Comparison of ENCODE assay signal across 26 mouse cellular contexts in the genomic region with DNA sequence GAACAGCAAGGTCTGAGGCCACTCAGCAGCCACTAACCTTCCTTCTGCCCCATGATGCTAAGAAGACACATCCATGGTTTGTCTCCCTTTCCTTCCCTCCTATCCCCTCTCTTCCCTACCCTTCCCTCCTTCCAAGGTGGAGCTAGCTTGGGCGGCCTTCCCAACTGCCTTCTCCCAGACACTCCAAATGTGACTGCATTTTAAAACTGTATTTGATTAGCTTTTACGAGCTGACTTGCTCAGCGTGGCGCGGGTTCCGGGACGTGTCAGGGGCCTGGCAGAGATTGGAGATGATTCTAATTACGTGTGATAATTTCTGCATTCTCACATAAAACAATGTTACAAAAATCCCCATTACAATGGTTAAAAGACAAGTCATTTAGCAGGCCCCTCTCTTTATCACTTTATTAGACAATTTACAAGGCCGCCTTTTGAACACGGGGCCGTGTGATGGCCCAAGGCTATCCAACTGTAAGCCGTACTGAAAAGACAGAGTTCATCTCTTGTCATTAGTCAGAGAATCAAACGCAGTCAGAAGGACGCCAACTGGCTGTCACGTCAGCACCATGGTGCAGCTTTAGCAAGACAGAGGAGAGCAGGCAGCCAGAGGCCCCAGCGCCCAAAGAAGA.
DNase-seq lines count a peak whose midpoint lies in the region; ATAC-seq lines count a peak whose summit lies in the region.
"Had no signal": no experiment of that assay in that cellular context is flagged by ENCODE, and none has a peak within 500 bp of the region (broad histone marks: within the 10 kb centered on the region; RNA-seq: fewer than 3 reads in every experiment).

No protein-coding gene starts in this region.

- WGBS in forebrain, embryonic 16.5 days: 53% methylated on average over 16 of the region's 16 CpGs
- WGBS in forebrain, embryonic 13.5 days: 71% methylated on average over 16 of the region's 16 CpGs
- 67% methylated on average over 16 of the region's 16 CpGs for WGBS in midbrain, embryonic 14.5 days
- 92% methylated on average over 16 of the region's 16 CpGs for WGBS in midbrain, embryonic 10.5 days

- H3K4me2 ChIP-seq in forebrain, embryonic 16.5 days (ENCODE audit: low read length): no peak overlapping the region
- no peak overlapping the region for H3K4me2 ChIP-seq in forebrain, embryonic 13.5 days
- H3K4me2 ChIP-seq in midbrain, embryonic 14.5 days (ENCODE audit: low read length): no peak overlapping the region
- H3K4me2 ChIP-seq: embryonic facial prominence, embryonic 12.5 days; embryonic facial prominence, embryonic 15.5 days; heart, embryonic 13.5 days; hindbrain, embryonic 14.5 days had no signal

- peak; percentile 54 for ATAC-seq in forebrain, embryonic 16.5 days
- no peak; the same call in 1 of the 2 replicates for ATAC-seq in forebrain, embryonic 13.5 days
- no peak for ATAC-seq in midbrain, embryonic 14.5 days (ENCODE audit: low FRiP score, low TSS enrichment)
- ATAC-seq: activated CD4-positive, CD25-positive, alpha-beta regulatory T cell, adult 4 months; forebrain, embryonic 14.5 days; hindbrain, postnatal 0 days; inflammation-experienced regulatory T-cells, adult 6 months; intestine, embryonic 16.5 days had no signal

- no peaks in the 10 kb centered on the region for H3K9me3 ChIP-seq in forebrain, embryonic 16.5 days (ENCODE audit: control insufficient read depth, low read length)
- H3K9me3 ChIP-seq in forebrain, embryonic 13.5 days (replicated peaks): no peaks in the 10 kb centered on the region
- no peaks in the 10 kb centered on the region for H3K9me3 ChIP-seq in midbrain, embryonic 14.5 days (ENCODE audit: control insufficient read depth, low read length)
- H3K9me3 ChIP-seq in midbrain, embryonic 10.5 days (replicated peaks): no peaks in the 10 kb centered on the region
- H3K9me3 ChIP-seq: embryonic facial prominence, embryonic 12.5 days; embryonic facial prominence, embryonic 15.5 days; heart, embryonic 13.5 days had no signal

- no peaks in the 10 kb centered on the region for H3K36me3 ChIP-seq in forebrain, embryonic 16.5 days (ENCODE audit: control insufficient read depth, insufficient read depth)
- no peaks in the 10 kb centered on the region for H3K36me3 ChIP-seq in forebrain, embryonic 13.5 days (ENCODE audit: poor library complexity, severe bottlenecking)
- no peaks in the 10 kb centered on the region for H3K36me3 ChIP-seq in midbrain, embryonic 14.5 days (ENCODE audit: control insufficient read depth, insufficient read depth, low read length)
- no peaks in the 10 kb centered on the region for H3K36me3 ChIP-seq in midbrain, embryonic 10.5 days
- H3K36me3 ChIP-seq: embryonic facial prominence, embryonic 12.5 days; embryonic facial prominence, embryonic 15.5 days; heart, embryonic 13.5 days had no signal

- peaks cover 11% of the 10 kb centered on the region for H3K4me1 ChIP-seq in forebrain, embryonic 16.5 days (replicated peaks; ENCODE audit: control insufficient read depth, insufficient read depth, low read length)
- H3K4me1 ChIP-seq in forebrain, embryonic 13.5 days: peaks cover 17% of the 10 kb centered on the region
- no peaks in the 10 kb centered on the region; the same call in 1 of the 2 replicates for H3K4me1 ChIP-seq in midbrain, embryonic 14.5 days (ENCODE audit: control insufficient read depth, insufficient read depth, low read length)
- 0 out of 2 replicates have a peak, but pooled peaks cover 1% of the 10 kb centered on the region for H3K4me1 ChIP-seq in midbrain, embryonic 10.5 days
- H3K4me1 ChIP-seq: embryonic facial prominence, embryonic 15.5 days; heart, embryonic 13.5 days had no signal

- peak; percentile 17 for DNase-seq in adrenal gland, adult 2 months
- DNase-seq in adrenal gland, postnatal 14 days: no peak
- peak; percentile 39 for DNase-seq in midbrain, embryonic 14.5 days
- no peak for DNase-seq in midbrain, embryonic 10.5 days (ENCODE audit: low spot score)
- DNase-seq: adrenal gland, postnatal 25 days; cerebellum, adult 11 months; cerebellum, adult 2 months; cerebellum, adult 9-11 months; cerebellum, postnatal 25 days; gastrocnemius, adult 2 months; gastrocnemius, postnatal 14 days; heart, adult 18-20 months; heart, postnatal 14 days; heart, postnatal 4 days; kidney, adult 2 months had no signal

- H3K27ac ChIP-seq in forebrain, embryonic 16.5 days (ENCODE audit: low read length): peak overlapping the region; percentile 55
- no peak overlapping the region for H3K27ac ChIP-seq in forebrain, embryonic 13.5 days
- no peak overlapping the region for H3K27ac ChIP-seq in midbrain, embryonic 14.5 days (replicated peaks; ENCODE audit: low read depth, low read length)
- H3K27ac ChIP-seq in midbrain, embryonic 10.5 days (replicated peaks): no peak overlapping the region
- H3K27ac ChIP-seq: embryonic facial prominence, embryonic 12.5 days; embryonic facial prominence, embryonic 15.5 days; gastrocnemius, adult 2 months; heart, embryonic 13.5 days; hindbrain, embryonic 14.5 days; hindbrain, postnatal 0 days had no signal

- H3K4me3 ChIP-seq in forebrain, embryonic 16.5 days (replicated peaks; ENCODE audit: low read length): no peak overlapping the region
- H3K4me3 ChIP-seq in forebrain, embryonic 13.5 days: no peak overlapping the region
- no peak overlapping the region for H3K4me3 ChIP-seq in midbrain, embryonic 14.5 days (replicated peaks; ENCODE audit: low read depth, low read length)
- no peak overlapping the region for H3K4me3 ChIP-seq in midbrain, embryonic 10.5 days
- H3K4me3 ChIP-seq: embryonic facial prominence, embryonic 12.5 days; embryonic facial prominence, embryonic 15.5 days; gastrocnemius, adult 2 months; heart, embryonic 13.5 days had no signal

- H3K27me3 ChIP-seq in forebrain, embryonic 16.5 days (replicated peaks; ENCODE audit: control insufficient read depth, insufficient read depth, low read length): no peaks in the 10 kb centered on the region
- peaks cover 2% of the 10 kb centered on the region; the same call in 1 of the 2 replicates for H3K27me3 ChIP-seq in forebrain, embryonic 13.5 days
- no peaks in the 10 kb centered on the region for H3K27me3 ChIP-seq in midbrain, embryonic 14.5 days (ENCODE audit: control insufficient read depth, insufficient read depth, low read length)
- H3K27me3 ChIP-seq in midbrain, embryonic 10.5 days (ENCODE audit: low read depth, poor library complexity, severe bottlenecking): no peaks in the 10 kb centered on the region
- H3K27me3 ChIP-seq: embryonic facial prominence, embryonic 12.5 days; embryonic facial prominence, embryonic 15.5 days had no signal

- H3K9ac ChIP-seq in forebrain, embryonic 16.5 days (replicated peaks; ENCODE audit: low read depth, low read length): no peak overlapping the region
- no peak overlapping the region for H3K9ac ChIP-seq in forebrain, embryonic 13.5 days
- no peak overlapping the region for H3K9ac ChIP-seq in midbrain, embryonic 14.5 days (replicated peaks; ENCODE audit: low read length)
- H3K9ac ChIP-seq: embryonic facial prominence, embryonic 12.5 days; embryonic facial prominence, embryonic 15.5 days; heart, embryonic 13.5 days; hindbrain, embryonic 14.5 days had no signal

Comparison
In these comparisons a context has a peak if more than half of its experiments do, and no peak if none do; other contexts are left out.
1. DNase-seq: peak in adrenal gland, adult 2 months (single experiment) and midbrain, embryonic 14.5 days (single experiment); none in adrenal gland, postnatal 14 days (single experiment) and midbrain, embryonic 10.5 days (single experiment).